Mouse (Mus musculus) cerebellum, adult 2 months (tissue): ENCODE data around the gene Zzef1.

Experiments used
- CTCF ChIP-seq: fragments of 200-500 bp; IDR thresholded peaks from 2 replicates; pipeline ENCODE4 v1.5.1; 2011; ENCODE audit warnings: low read depth, mild to moderate bottlenecking, control low read depth, low read length, moderate library complexity, borderline replicate concordance; ENCODE audit not compliant: insufficient read depth
- POLR2A ChIP-seq: fragments of 200-500 bp; IDR thresholded peaks from 2 replicates; pipeline ENCODE4 v1.6.1; 2011; ENCODE audit warnings: low read length, control low read depth, borderline replicate concordance; ENCODE audit not compliant: insufficient read depth

DNA sequence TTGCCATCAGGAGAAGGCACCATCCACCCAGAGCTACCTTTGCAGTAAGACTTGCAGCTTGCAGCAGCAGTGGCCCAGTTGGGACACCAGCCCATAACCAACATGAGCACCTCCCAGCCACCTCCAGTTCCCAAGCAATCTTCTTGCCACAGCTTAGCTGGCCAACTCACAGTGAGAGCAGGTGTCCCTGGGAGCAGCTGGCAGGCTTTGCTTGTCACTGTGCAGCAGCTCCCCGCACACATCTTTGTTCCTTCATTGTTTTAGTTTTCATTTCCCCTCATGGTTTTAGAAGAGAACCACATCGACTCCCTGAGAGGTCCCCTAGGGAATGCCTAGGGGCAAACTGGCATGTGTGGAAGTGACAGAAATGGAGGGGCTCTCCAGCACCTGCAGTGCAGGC, 129.0 kb downstream of the Zzef1 start:
- no peak for TF ChIP-seq POLR2A
- no peak for TF ChIP-seq CTCF
